Mouse (Mus musculus) forebrain, embryonic 13.5 days (tissue): ENCODE data around the gene Fam219b. TPM values are rescaled to one million over a fixed set of nuclear protein-coding genes. Genes with fewer than 3 reads are reported as not detected.

Experiments used
- ATAC-seq: fragments of 200-750 bp; cut with Nextera tagmentation; 2 replicates; pipeline ENCODE4 v1.8.0; 2017
- H3K27ac ChIP-seq: fragments of 300-500 bp; sonication (generic); 2 replicates; pipeline ENCODE4 v1.5.1; 2015; ENCODE audit warnings: inconsistent platforms, mild to moderate bottlenecking, moderate library complexity
- H3K27me3 ChIP-seq: fragments of 300-500 bp; sonication (generic); 2 replicates; pipeline ENCODE4 v1.6.1; 2015; ENCODE audit warnings: mild to moderate bottlenecking, inconsistent platforms
- H3K36me3 ChIP-seq: fragments of 300-500 bp; sonication (generic); 2 replicates; pipeline ENCODE4 v1.6.1; 2015; ENCODE audit warnings: mild to moderate bottlenecking, inconsistent platforms; ENCODE audit not compliant: poor library complexity, severe bottlenecking
- H3K4me1 ChIP-seq: fragments of 300-500 bp; sonication (generic); 2 replicates; pipeline ENCODE4 v1.6.1; 2015; ENCODE audit warnings: inconsistent platforms
- H3K4me2 ChIP-seq: fragments of 300-500 bp; sonication (generic); 2 replicates; pipeline ENCODE4 v1.6.1; 2015; ENCODE audit warnings: inconsistent platforms, mild to moderate bottlenecking, moderate library complexity
- H3K4me3 ChIP-seq: fragments of 300-500 bp; sonication (generic); 2 replicates; pipeline ENCODE4 v1.5.1; 2015; ENCODE audit warnings: mild to moderate bottlenecking, inconsistent platforms
- H3K9ac ChIP-seq: fragments of 300-500 bp; sonication (generic); 2 replicates; pipeline ENCODE4 v1.6.1; 2015; ENCODE audit warnings: mild to moderate bottlenecking, inconsistent platforms
- H3K9me3 ChIP-seq: fragments of 300-500 bp; sonication (generic); replicated peaks from 2 replicates; pipeline ENCODE4 v1.6.1; 2016; ENCODE audit warnings: inconsistent platforms
- WGBS: fragments of 180-500 bp; shearing (Covaris S2); methylation state at CpG from one replicate; pipeline ENCODE4 v1.1.7; 2015; 5-methylcytosine and 5-hydroxymethylcytosine counted together
- polyA plus RNA-seq: library from polyadenylated mRNA; unstranded; fragments of >200 nt; fragmentation: Nextera tagmentation; extraction: Ambion mirVana; gene quantifications from 2 replicates; pipeline ENCODE4 v1.2.1, GENCODE M21; 2015

Fam219b gene
- polyA plus RNA-seq, 1 experiment from 2014 or later: 20.1 TPM

GRCm38 (mm10) chr9:57536362-57536761 lies 966 bp upstream of the Fam219b start:
- Histone ChIP-seq H3K9ac (no peak overlapping the region), H3K27ac (no peak overlapping the region; the same call in 1 of the 2 replicates), H3K27me3 (no peaks in the 10 kb centered on the region), H3K36me3 (peaks cover 63% of the 10 kb centered on the region), H3K4me3 (peak overlapping the region; percentile 82; the same call in 1 of the 2 replicates), H3K4me2 (peak overlapping the region; percentile 85; the same call in 1 of the 2 replicates), H3K4me1 (peaks cover 20% of the 10 kb centered on the region), H3K9me3 (no peaks in the 10 kb centered on the region)
- no peak for ATAC-seq
- 88% methylated on average over 5 of the region's 5 CpGs for WGBS

- Histone ChIP-seq H3K4me3 (peak overlapping the region; percentile 82), H3K27me3 (no peaks in the 10 kb centered on the region), H3K4me1 (peaks cover 20% of the 10 kb centered on the region), H3K36me3 (peaks cover 61% of the 10 kb centered on the region), H3K27ac (peak overlapping the region; percentile 83), H3K9me3 (no peaks in the 10 kb centered on the region), H3K4me2 (peak overlapping the region; percentile 85), H3K9ac (peak overlapping the region; percentile 92)
- 0% methylated on average over 24 of the region's 24 CpGs for WGBS
- ATAC-seq: peak; percentile 79
These were observed 427 bp downstream of the Fam219b start for GRCm38 (mm10) chr9:57537728-57538181.

GRCm38 (mm10) chr9:57539550-57539949 lies 2.2 kb downstream of the Fam219b start:
- H3K4me1 ChIP-seq: peaks cover 20% of the 10 kb centered on the region
- H3K36me3 ChIP-seq: peaks cover 63% of the 10 kb centered on the region
- H3K27ac ChIP-seq: no peak overlapping the region
- no peaks in the 10 kb centered on the region for H3K27me3 ChIP-seq
- no peaks in the 10 kb centered on the region for H3K9me3 ChIP-seq
- H3K9ac ChIP-seq: no peak overlapping the region
- H3K4me3 ChIP-seq: no peak overlapping the region
- H3K4me2 ChIP-seq: no peak overlapping the region
- ATAC-seq: no peak
- 89% methylated on average over 2 of the region's 2 CpGs for WGBS

GRCm38 (mm10) chr9:57541312-57541711 lies 4.0 kb downstream of the Fam219b start:
- H3K27ac ChIP-seq: no peak overlapping the region
- WGBS: 16% methylated on average over 1 of the region's 1 CpGs
- peaks cover 20% of the 10 kb centered on the region for H3K4me1 ChIP-seq
- H3K36me3 ChIP-seq: peaks cover 73% of the 10 kb centered on the region
- H3K9me3 ChIP-seq: no peaks in the 10 kb centered on the region
- H3K27me3 ChIP-seq: no peaks in the 10 kb centered on the region
- no peak overlapping the region for H3K4me3 ChIP-seq
- no peak for ATAC-seq
- H3K9ac ChIP-seq: no peak overlapping the region
- no peak overlapping the region for H3K4me2 ChIP-seq

- no peak overlapping the region for H3K9ac ChIP-seq
- H3K27me3 ChIP-seq: no peaks in the 10 kb centered on the region
- H3K36me3 ChIP-seq: peaks cover 93% of the 10 kb centered on the region
- H3K9me3 ChIP-seq: no peaks in the 10 kb centered on the region
- H3K4me1 ChIP-seq: peaks cover 3% of the 10 kb centered on the region
- H3K4me3 ChIP-seq: no peak overlapping the region
- H3K4me2 ChIP-seq: no peak overlapping the region
- H3K27ac ChIP-seq: no peak overlapping the region
- WGBS: 89% methylated on average over 3 of the region's 3 CpGs
- no peak for ATAC-seq
These were observed 6.6 kb downstream of the Fam219b start for GRCm38 (mm10) chr9:57543951-57544350.

- 84% methylated on average over 5 of the region's 5 CpGs for WGBS
- Histone ChIP-seq H3K4me1 (peaks cover 8% of the 10 kb centered on the region), H3K36me3 (peaks cover 82% of the 10 kb centered on the region), H3K9ac (no peak overlapping the region), H3K9me3 (no peaks in the 10 kb centered on the region), H3K27ac (no peak overlapping the region), H3K4me3 (no peak overlapping the region), H3K27me3 (no peaks in the 10 kb centered on the region), H3K4me2 (no peak overlapping the region)
- ATAC-seq: no peak
These were observed 10.0 kb downstream of the Fam219b start for GRCm38 (mm10) chr9:57547287-57547686.

- H3K4me3 ChIP-seq: no peak overlapping the region
These were observed 10.5 kb downstream of the Fam219b start for GRCm38 (mm10) chr9:57547869-57548268.

GRCm38 (mm10) chr9:57549186-57549585 lies 11.9 kb downstream of the Fam219b start:
- peak overlapping the region; percentile 6; the same call in 1 of the 2 replicates for H3K9ac ChIP-seq
- no peak for ATAC-seq
- H3K9me3 ChIP-seq: no peaks in the 10 kb centered on the region
- H3K36me3 ChIP-seq: peaks cover 63% of the 10 kb centered on the region
- WGBS: 85% methylated on average over 4 of the region's 4 CpGs
- H3K4me2 ChIP-seq: no peak overlapping the region
- peak overlapping the region; percentile 8 for H3K27ac ChIP-seq
- no peaks in the 10 kb centered on the region for H3K27me3 ChIP-seq
- H3K4me1 ChIP-seq: peaks cover 8% of the 10 kb centered on the region
- H3K4me3 ChIP-seq: no peak overlapping the region

More at GRCm38 (mm10) chr9:57547869-57548268, 10.5 kb downstream of the Fam219b start:
- peaks cover 8% of the 10 kb centered on the region for H3K4me1 ChIP-seq
- ATAC-seq: no peak
- H3K9me3 ChIP-seq: no peaks in the 10 kb centered on the region
- no peaks in the 10 kb centered on the region for H3K27me3 ChIP-seq
- peaks cover 77% of the 10 kb centered on the region for H3K36me3 ChIP-seq
- H3K27ac ChIP-seq: no peak overlapping the region
- no peak overlapping the region for H3K4me2 ChIP-seq
- no peak overlapping the region for H3K9ac ChIP-seq
- 96% methylated on average over 11 of the region's 11 CpGs for WGBS

- H3K9ac ChIP-seq: no peak overlapping the region; the same call in 1 of the 2 replicates
- no peak overlapping the region for H3K27ac ChIP-seq
- peaks cover 13% of the 10 kb centered on the region for H3K4me1 ChIP-seq
- H3K9me3 ChIP-seq: no peaks in the 10 kb centered on the region
- H3K4me3 ChIP-seq: no peak overlapping the region
- WGBS: 92% methylated on average over 11 of the region's 11 CpGs
- no peak for ATAC-seq
- H3K4me2 ChIP-seq: no peak overlapping the region
- no peaks in the 10 kb centered on the region for H3K27me3 ChIP-seq
- H3K36me3 ChIP-seq: peaks cover 52% of the 10 kb centered on the region
These were observed 13.0 kb downstream of the Fam219b start for GRCm38 (mm10) chr9:57550126-57550862.

- Histone ChIP-seq H3K9ac (peak within 1 kb of the TSS; percentile 79), H3K4me3 (peak within 1 kb of the TSS; percentile 57), H3K27ac (no peak within 1 kb of the TSS), H3K9me3 (no peaks in the 10 kb centered on the region), H3K4me2 (peak within 1 kb of the TSS; percentile 80), H3K36me3 (peaks cover 35% of the 10 kb centered on the region), H3K4me1 (peaks cover 13% of the 10 kb centered on the region), H3K27me3 (no peaks in the 10 kb centered on the region)
- peak; percentile 61 for ATAC-seq
- WGBS: 1% methylated on average over 28 of the region's 28 CpGs
These were observed 15.0 kb downstream of the Fam219b start, which contains the start of gene Mpi for GRCm38 (mm10) chr9:57552139-57552887. Mpi (minus strand) TSS chr9:57552763.

GRCm38 (mm10) chr9:57553119-57553518 lies 15.8 kb downstream of the Fam219b start:
- WGBS: 74% methylated on average over 11 of the region's 11 CpGs
- no peak overlapping the region for H3K4me3 ChIP-seq
- H3K4me2 ChIP-seq: no peak overlapping the region
- no peak overlapping the region for H3K9ac ChIP-seq
- no peaks in the 10 kb centered on the region for H3K9me3 ChIP-seq
- no peak overlapping the region for H3K27ac ChIP-seq
- H3K36me3 ChIP-seq: peaks cover 27% of the 10 kb centered on the region
- H3K27me3 ChIP-seq: no peaks in the 10 kb centered on the region
- H3K4me1 ChIP-seq: peaks cover 13% of the 10 kb centered on the region
- 0 out of 2 replicates have a peak, but pooled peaks have one; percentile 14 for ATAC-seq

- Histone ChIP-seq H3K4me3 (no peak overlapping the region), H3K4me1 (peaks cover 13% of the 10 kb centered on the region), H3K9me3 (no peaks in the 10 kb centered on the region), H3K36me3 (peaks cover 10% of the 10 kb centered on the region), H3K4me2 (no peak overlapping the region), H3K27me3 (0 out of 2 replicates have a peak, but pooled peaks cover 3% of the 10 kb centered on the region), H3K27ac (no peak overlapping the region), H3K9ac (no peak overlapping the region)
- ATAC-seq: no peak
- 38% methylated on average over 3 of the region's 3 CpGs for WGBS
These were observed 17.4 kb downstream of the Fam219b start for GRCm38 (mm10) chr9:57554753-57555152.
